Mouse (Mus musculus) intestine, embryonic 15.5 days (tissue): Measurements from ENCODE around the gene Zc3h6. TPM values are rescaled to one million over a fixed set of nuclear protein-coding genes. Genes with fewer than 3 reads are reported as not detected.
"Not testable (repeated sequence)": the region's sequence is repeated elsewhere in the genome, so short reads cannot be mapped to it uniquely, and the experiment has no call there.

ENCODE experiments used
- ATAC-seq: fragments of 200-750 bp; cut with Nextera tagmentation; 2 replicates; pipeline ENCODE4 v1.8.0; 2017; ENCODE audit warnings: moderate TSS enrichment, moderate library complexity
- H3K27ac ChIP-seq: fragments of 300-500 bp; sonication (generic); 2 replicates; pipeline ENCODE4 v1.5.1; 2015; ENCODE audit warnings: mild to moderate bottlenecking, inconsistent platforms
- H3K27me3 ChIP-seq: fragments of 300-500 bp; sonication (generic); replicated peaks from 2 replicates; pipeline ENCODE4 v1.6.1; 2015; ENCODE audit warnings: inconsistent platforms
- H3K36me3 ChIP-seq: fragments of 300-500 bp; sonication (generic); 2 replicates; pipeline ENCODE4 v1.6.1; 2015; ENCODE audit warnings: inconsistent platforms
- H3K4me1 ChIP-seq: fragments of 300-500 bp; sonication (generic); replicated peaks from 2 replicates; pipeline ENCODE4 v1.6.1; 2015; ENCODE audit warnings: inconsistent platforms
- H3K4me2 ChIP-seq: fragments of 300-500 bp; sonication (generic); replicated peaks from 2 replicates; pipeline ENCODE4 v1.6.1; 2015; ENCODE audit warnings: mild to moderate bottlenecking, inconsistent platforms
- H3K4me3 ChIP-seq: fragments of 300-500 bp; sonication (generic); replicated peaks from 2 replicates; pipeline ENCODE4 v1.5.1; 2015; ENCODE audit warnings: inconsistent platforms
- H3K9ac ChIP-seq: fragments of 300-500 bp; sonication (generic); 2 replicates; pipeline ENCODE4 v1.6.1; 2015; ENCODE audit warnings: inconsistent platforms
- H3K9me3 ChIP-seq: fragments of 300-500 bp; sonication (generic); 2 replicates; pipeline ENCODE4 v1.6.1; 2016; ENCODE audit warnings: inconsistent platforms
- WGBS: fragments of 180-500 bp; shearing (Covaris S2); methylation state at CpG from one replicate; pipeline ENCODE4 v1.1.7; 2015; 5-methylcytosine and 5-hydroxymethylcytosine counted together
- polyA plus RNA-seq: library from polyadenylated mRNA; unstranded; fragments of >200 nt; fragmentation: Nextera tagmentation; extraction: Ambion mirVana; gene quantifications from 2 replicates; pipeline ENCODE4 v1.2.1, GENCODE M21; 2015

Zc3h6 gene
- polyA plus RNA-seq, 1 experiment from 2014 or later: 1.9 TPM

GRCm38 (mm10) chr2:128967661-128968441, 649 bp downstream of the Zc3h6 start, which contains the start of gene Gm10762:
TSS of gene Gm10762 (minus strand) at chr2:128967725.
- Histone ChIP-seq H3K4me3 (peak within 1 kb of the TSS; percentile 84), H3K4me2 (peak within 1 kb of the TSS; percentile 69), H3K9me3 (no peaks in the 10 kb centered on the region), H3K27me3 (no peaks in the 10 kb centered on the region), H3K4me1 (peaks cover 5% of the 10 kb centered on the region; the same call in 1 of the 2 replicates), H3K36me3 (no peaks in the 10 kb centered on the region), H3K27ac (peak within 1 kb of the TSS; percentile 100), H3K9ac (peak within 1 kb of the TSS; percentile 98)
- ATAC-seq: peak; percentile 91
- WGBS: under 1% methylated on average over 77 of the region's 80 CpGs

- peak overlapping the region; percentile 100; the same call in 1 of the 2 replicates for H3K27ac ChIP-seq
- H3K36me3 ChIP-seq: no peaks in the 10 kb centered on the region
- peaks cover 5% of the 10 kb centered on the region; the same call in 1 of the 2 replicates for H3K4me1 ChIP-seq
- H3K9me3 ChIP-seq: no peaks in the 10 kb centered on the region
- H3K9ac ChIP-seq: no peak overlapping the region
- H3K27me3 ChIP-seq: no peaks in the 10 kb centered on the region
- H3K4me3 ChIP-seq: peak overlapping the region; percentile 84
- ATAC-seq: no peak
- peak overlapping the region; percentile 69 for H3K4me2 ChIP-seq
Observed at GRCm38 (mm10) chr2:128968475-128969083, 1.4 kb downstream of the Zc3h6 start.

- no peak for ATAC-seq
- no peaks in the 10 kb centered on the region for H3K36me3 ChIP-seq
- H3K27ac ChIP-seq: no peak overlapping the region
- no peak overlapping the region for H3K4me2 ChIP-seq
- no peaks in the 10 kb centered on the region for H3K4me1 ChIP-seq
- no peaks in the 10 kb centered on the region for H3K9me3 ChIP-seq
- no peaks in the 10 kb centered on the region for H3K27me3 ChIP-seq
- H3K4me3 ChIP-seq: no peak overlapping the region
- H3K9ac ChIP-seq: no peak overlapping the region
Observed at GRCm38 (mm10) chr2:128972301-128972700, 5.1 kb downstream of the Zc3h6 start.

- Histone ChIP-seq H3K9ac (no peak overlapping the region), H3K36me3 (no peaks in the 10 kb centered on the region), H3K27me3 (no peaks in the 10 kb centered on the region), H3K4me3 (no peak overlapping the region), H3K4me1 (no peaks in the 10 kb centered on the region), H3K4me2 (no peak overlapping the region), H3K27ac (no peak overlapping the region), H3K9me3 (no peaks in the 10 kb centered on the region)
- ATAC-seq: no peak
- WGBS: 58% methylated on average over 4 of the region's 4 CpGs
Observed at GRCm38 (mm10) chr2:128975572-128975971, 8.4 kb downstream of the Zc3h6 start.

- H3K27me3 ChIP-seq: no peaks in the 10 kb centered on the region
- WGBS: 81% methylated on average over 3 of the region's 3 CpGs
- H3K4me2 ChIP-seq: no peak overlapping the region
- H3K36me3 ChIP-seq: no peaks in the 10 kb centered on the region
- no peak for ATAC-seq
- no peaks in the 10 kb centered on the region for H3K4me1 ChIP-seq
- H3K27ac ChIP-seq: no peak overlapping the region
- no peak overlapping the region for H3K4me3 ChIP-seq
- H3K9ac ChIP-seq: no peak overlapping the region
- H3K9me3 ChIP-seq: no peaks in the 10 kb centered on the region
Observed at GRCm38 (mm10) chr2:128984746-128985145, 17.5 kb downstream of the Zc3h6 start.

- H3K4me2 ChIP-seq: no peak overlapping the region
- H3K4me3 ChIP-seq: no peak overlapping the region
- no peaks in the 10 kb centered on the region for H3K36me3 ChIP-seq
- H3K9me3 ChIP-seq: no peaks in the 10 kb centered on the region
- ATAC-seq: no peak
- H3K4me1 ChIP-seq: no peaks in the 10 kb centered on the region
- H3K27ac ChIP-seq: no peak overlapping the region
- no peak overlapping the region for H3K9ac ChIP-seq
- H3K27me3 ChIP-seq: no peaks in the 10 kb centered on the region
Observed at GRCm38 (mm10) chr2:129004872-129005271, 37.7 kb downstream of the Zc3h6 start.

GRCm38 (mm10) chr2:129006194-129006749, 39.1 kb downstream of the Zc3h6 start:
- H3K9ac ChIP-seq: no peak overlapping the region
- no peak overlapping the region for H3K4me3 ChIP-seq
- no peaks in the 10 kb centered on the region for H3K27me3 ChIP-seq
- no peaks in the 10 kb centered on the region for H3K36me3 ChIP-seq
- 72% methylated on average over 4 of the region's 4 CpGs for WGBS
- ATAC-seq: no peak
- H3K4me2 ChIP-seq: no peak overlapping the region
- no peak overlapping the region for H3K27ac ChIP-seq
- H3K9me3 ChIP-seq: no peaks in the 10 kb centered on the region
- H3K4me1 ChIP-seq: no peaks in the 10 kb centered on the region

GRCm38 (mm10) chr2:129008867-129009266, 41.7 kb downstream of the Zc3h6 start:
- H3K27me3 ChIP-seq, H3K4me1 ChIP-seq, H3K36me3 ChIP-seq, ATAC-seq, H3K9ac ChIP-seq, H3K27ac ChIP-seq, H3K9me3 ChIP-seq, H3K4me3 ChIP-seq, H3K4me2 ChIP-seq: not testable (repeated sequence)
- 67% methylated on average over 2 of the region's 2 CpGs for WGBS

- WGBS: 47% methylated on average over 2 of the region's 2 CpGs
- no peak overlapping the region for H3K9ac ChIP-seq
- no peak overlapping the region for H3K4me2 ChIP-seq
- no peaks in the 10 kb centered on the region for H3K4me1 ChIP-seq
- ATAC-seq: no peak
- H3K27me3 ChIP-seq: no peaks in the 10 kb centered on the region
- H3K36me3 ChIP-seq: no peaks in the 10 kb centered on the region
- H3K27ac ChIP-seq: no peak overlapping the region
- no peak overlapping the region for H3K4me3 ChIP-seq
- H3K9me3 ChIP-seq: no peaks in the 10 kb centered on the region
Observed at GRCm38 (mm10) chr2:129020106-129020505, 52.9 kb downstream of the Zc3h6 start.

GRCm38 (mm10) chr2:129024820-129025219, 57.6 kb downstream of the Zc3h6 start:
- no peak overlapping the region for H3K27ac ChIP-seq
- WGBS: 70% methylated on average over 9 of the region's 9 CpGs
- no peak overlapping the region for H3K4me3 ChIP-seq
- no peak for ATAC-seq
- no peak overlapping the region for H3K9ac ChIP-seq
- H3K4me2 ChIP-seq: no peak overlapping the region
- no peaks in the 10 kb centered on the region for H3K27me3 ChIP-seq
- H3K36me3 ChIP-seq: no peaks in the 10 kb centered on the region
- no peaks in the 10 kb centered on the region for H3K9me3 ChIP-seq
- H3K4me1 ChIP-seq: no peaks in the 10 kb centered on the region

GRCm38 (mm10) chr2:129035381-129035780, 68.2 kb downstream of the Zc3h6 start:
- no peak for ATAC-seq
- H3K9me3 ChIP-seq: no peaks in the 10 kb centered on the region
- no peak overlapping the region for H3K27ac ChIP-seq
- H3K9ac ChIP-seq: no peak overlapping the region
- H3K36me3 ChIP-seq: no peaks in the 10 kb centered on the region
- peaks cover 24% of the 10 kb centered on the region for H3K27me3 ChIP-seq
- H3K4me2 ChIP-seq: no peak overlapping the region
- whole genome bisulfite sequencing: 71% methylated on average over 5 of the region's 5 CpGs
- peaks cover 8% of the 10 kb centered on the region for H3K4me1 ChIP-seq
- no peak overlapping the region for H3K4me3 ChIP-seq

GRCm38 (mm10) chr2:129038426-129038936, 71.3 kb downstream of the Zc3h6 start:
- H3K4me2 ChIP-seq: peak overlapping the region; percentile 95
- no peak for ATAC-seq
- WGBS: 28% methylated on average over 15 of the region's 15 CpGs
- H3K4me3 ChIP-seq: peak overlapping the region; percentile 45
- peaks cover 28% of the 10 kb centered on the region for H3K27me3 ChIP-seq
- peaks cover 8% of the 10 kb centered on the region for H3K4me1 ChIP-seq
- no peaks in the 10 kb centered on the region for H3K36me3 ChIP-seq
- no peak overlapping the region for H3K27ac ChIP-seq
- no peaks in the 10 kb centered on the region for H3K9me3 ChIP-seq
- H3K9ac ChIP-seq: 0 out of 2 replicates have a peak overlapping the region, but pooled peaks have one; percentile 41
